Mouse (Mus musculus) regulatory T cell (primary cell): ENCODE measurements around the gene Cyp3a25.
"Not testable (repeated sequence)": the region's sequence is repeated elsewhere in the genome, so short reads cannot be mapped to it uniquely, and the experiment has no call there.

ENCODE experiments used
- in situ Hi-C: fragments of 300-600 bp; cut with MboI, MseI; formaldehyde crosslinking; loops from one replicate; pipeline ENCODE4 v1.15.1; 2025; ENCODE audit warnings: high pct_unique_total_duplicates

The Cyp3a25 gene

DNA sequence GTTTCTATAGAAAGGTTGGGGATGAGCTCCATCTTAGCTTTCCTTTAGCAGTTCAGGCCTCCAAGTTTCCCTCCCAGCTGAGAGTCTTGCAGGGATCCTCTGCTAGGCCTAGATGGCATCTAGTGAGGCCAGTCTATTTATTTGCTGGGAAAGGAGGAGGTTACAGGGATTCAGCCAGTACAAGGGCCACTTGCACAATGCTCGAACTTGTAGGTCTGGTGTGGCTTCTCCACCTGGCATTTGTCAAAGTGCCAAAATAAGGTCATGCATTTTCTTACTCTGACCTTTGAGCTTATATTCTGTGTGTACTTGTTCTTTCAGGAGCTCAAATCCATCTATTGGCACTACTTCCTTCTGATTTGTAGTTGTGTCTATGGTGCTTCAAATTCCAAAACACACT is at the start of gene Cyp3a25:
TSS of gene Cyp3a25 (minus strand) at position 110 of the 400 bp plus-strand sequence.
- in situ Hi-C loops, result not testable (repeated sequence)

DNA sequence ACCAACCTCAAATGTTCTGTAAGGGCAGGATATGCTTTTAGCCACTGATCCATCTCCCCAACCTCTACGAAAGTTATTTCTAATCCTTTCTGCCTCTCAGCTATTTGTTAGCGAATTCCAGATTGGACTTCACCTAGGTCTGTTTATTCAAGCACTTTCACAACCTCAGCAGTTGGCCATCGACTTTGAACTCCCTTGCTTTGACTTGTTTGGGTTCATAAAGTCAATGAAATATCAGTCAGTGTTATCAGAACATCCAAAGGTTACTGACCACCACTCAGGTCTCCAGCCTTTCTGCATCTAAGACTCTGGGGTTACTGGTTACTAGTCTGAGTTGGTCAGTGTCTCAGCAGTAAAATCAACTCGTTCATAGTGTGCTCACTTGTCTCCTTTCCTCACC is 11.7 kb upstream of the Cyp3a25 start:
- in situ Hi-C loops, result no loop called here

DNA sequence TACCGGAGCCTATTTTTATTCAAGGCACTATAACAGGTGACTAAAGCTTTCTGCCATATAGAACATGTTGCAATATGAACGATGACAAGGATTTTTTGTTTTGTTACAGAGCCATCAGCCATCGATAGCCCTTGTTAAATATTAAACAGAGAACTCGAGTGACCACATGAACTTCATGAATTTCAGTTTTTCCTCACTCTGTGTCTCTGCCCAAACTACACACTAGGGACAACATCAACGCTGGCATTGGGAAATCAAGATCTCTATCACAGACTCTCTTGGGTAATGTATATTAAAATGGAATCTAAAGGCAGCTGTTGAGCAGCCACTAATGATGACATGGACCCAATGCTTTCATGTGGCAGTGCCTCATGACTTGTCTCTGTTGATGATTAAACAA is 8.9 kb upstream of the Cyp3a25 start:
- in situ Hi-C loops, result loop anchor here (10.0 kb wide), 1 partner anchor 583 kb away; no protein-coding TSS in a partner anchor

GRCm38 (mm10) chr5:146011251-146011650 is 1.8 kb upstream of the Cyp3a25 start:
- in situ Hi-C loops, result loop anchor here (10.0 kb wide), 1 partner anchor 576 kb away; no protein-coding TSS in a partner anchor

DNA sequence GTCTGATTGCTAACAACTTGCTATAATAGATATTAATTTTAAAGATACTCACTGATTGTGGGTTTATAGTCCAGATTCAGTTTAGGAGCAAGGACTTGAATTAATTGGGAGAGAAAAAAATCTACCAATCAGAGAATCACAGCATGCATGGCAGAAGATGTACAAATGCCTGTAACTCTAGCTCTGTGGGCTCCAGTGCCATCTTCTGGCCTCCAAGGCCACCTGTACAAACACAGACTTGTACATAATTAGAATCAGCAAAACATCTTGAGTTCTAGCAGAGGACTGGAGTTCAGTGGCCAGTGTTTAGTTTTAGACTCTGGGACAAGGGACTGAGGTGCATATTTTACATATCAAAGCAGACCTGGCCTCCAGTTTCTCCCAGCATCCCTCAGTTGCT is 42.3 kb downstream of the Cyp3a25 start:
- in situ Hi-C loops, result no loop called here
